Mouse (Mus musculus): ENCODE measurements at regions not wholly inside any gene's neighbourhood (a gene's known extent, or its start where the extent isn't known, plus 50 kb on each side); places are given as distances from the start of the nearest gene placed in this dataset.

DNA sequence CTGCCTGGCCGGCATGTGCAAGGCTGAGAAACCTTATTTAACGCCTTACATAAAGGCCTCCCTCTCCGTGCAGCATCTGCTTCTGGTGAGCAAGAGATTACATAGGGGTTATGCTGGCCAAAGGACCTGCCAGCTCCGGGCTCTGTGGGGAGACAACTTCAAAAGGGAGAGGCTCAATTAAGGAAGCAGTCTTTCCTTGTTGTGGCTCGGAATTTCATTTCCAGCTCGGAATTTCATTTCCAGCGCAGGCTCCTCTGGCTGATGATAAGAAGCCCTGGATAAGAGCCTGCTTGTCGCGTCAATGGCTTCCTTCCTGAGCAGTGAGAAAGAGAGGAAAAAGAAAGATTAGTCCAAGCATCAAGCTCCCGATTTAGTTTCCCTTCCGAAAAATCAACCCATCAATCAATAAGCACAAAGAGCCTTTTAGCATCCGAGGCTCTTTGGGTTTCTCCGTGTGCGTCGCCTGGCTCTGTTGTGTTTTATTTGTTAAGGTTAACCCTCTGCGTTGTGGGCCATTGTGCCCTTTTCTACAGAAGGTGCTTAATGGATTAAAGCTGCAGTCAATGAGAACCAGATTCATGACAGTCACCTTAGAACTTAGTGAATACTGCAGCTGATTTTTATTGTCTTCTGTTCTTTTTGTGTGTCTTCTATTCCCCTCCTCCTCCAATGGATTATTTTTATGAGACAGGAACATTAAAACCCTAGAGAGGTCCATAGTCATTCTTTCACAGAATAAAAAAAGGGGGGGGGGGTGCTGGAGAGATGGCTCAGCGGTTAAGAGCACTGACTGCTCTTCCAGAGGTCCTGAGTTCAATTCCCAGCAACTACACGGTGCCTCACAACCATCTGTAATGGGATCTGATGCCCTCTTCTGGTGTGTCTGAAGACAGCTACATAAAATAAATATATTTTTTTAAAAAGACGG is 218.3 kb downstream of the Myo1b start:
- POLR2A ChIA-PET: interaction anchor here in 2 of 4 experiments (0.6 to 1.5 kb wide), 3 partner anchors 11 to 97 kb away, joined by 3 to 11 read pairs (median 4); no protein-coding TSS in a partner anchor
- CTCF ChIA-PET: interaction anchor here in 2 of 4 experiments (0.7 to 1.3 kb wide), 3 partner anchors 53 to 301 kb away, joined by 3 to 5 read pairs (median 5); no protein-coding TSS in a partner anchor

DNA sequence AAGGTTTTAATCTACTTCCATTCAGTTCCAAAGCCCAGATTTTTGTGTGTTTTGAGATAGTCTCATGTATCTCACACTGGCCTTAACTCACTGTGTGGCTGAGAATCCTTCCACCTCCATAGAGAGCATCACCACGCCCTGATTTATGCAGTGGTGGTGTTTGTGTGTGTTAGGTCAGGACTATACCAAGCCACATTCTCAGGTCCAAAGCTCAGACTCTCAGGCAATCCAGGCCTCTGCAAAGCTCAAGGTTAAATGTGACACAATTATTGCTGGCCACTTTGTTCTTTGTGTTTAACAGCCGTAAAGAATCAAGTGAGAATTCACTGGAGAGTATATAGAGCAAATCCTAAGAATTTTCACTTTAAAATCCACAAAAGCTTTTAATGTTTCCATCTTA is 218.2 kb upstream of the Nabp1 start:
- ChIA-PET CTCF (no interaction called here), POLR2A (interaction anchor here in 3 of 4 experiments (0.5 to 1.5 kb wide), 5 partner anchors 51 to 357 kb away, joined by 3 to 6 read pairs (median 4); partner anchors contain the start of gene Myo1b (in 1 of the 3))

DNA sequence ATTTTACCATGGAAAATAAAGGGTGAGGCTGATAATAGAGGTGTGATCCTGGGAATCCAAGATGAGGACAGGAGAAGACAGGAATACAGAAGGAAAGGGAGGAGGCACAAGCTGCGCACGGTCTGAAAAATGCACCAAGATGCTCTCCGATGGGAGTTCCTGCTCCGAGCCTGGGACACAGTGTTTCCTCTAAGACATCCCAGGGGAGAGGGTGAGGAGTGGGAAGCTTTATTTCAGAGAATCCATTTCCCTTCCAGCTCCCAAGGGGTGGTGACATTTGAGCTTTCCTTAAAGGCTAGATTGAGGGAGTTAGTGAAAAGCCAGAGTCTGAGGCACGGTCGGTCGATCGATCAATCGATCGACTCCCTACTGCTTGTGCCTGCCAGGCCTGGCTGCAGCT is 212.7 kb upstream of the Nabp1 start:
- ChIA-PET POLR2A (interaction anchor here in 1 of 4 experiments (0.6 kb wide), 1 partner anchor 102 kb away, joined by 6 read pairs; no protein-coding TSS in a partner anchor), CTCF (no interaction called here)

DNA sequence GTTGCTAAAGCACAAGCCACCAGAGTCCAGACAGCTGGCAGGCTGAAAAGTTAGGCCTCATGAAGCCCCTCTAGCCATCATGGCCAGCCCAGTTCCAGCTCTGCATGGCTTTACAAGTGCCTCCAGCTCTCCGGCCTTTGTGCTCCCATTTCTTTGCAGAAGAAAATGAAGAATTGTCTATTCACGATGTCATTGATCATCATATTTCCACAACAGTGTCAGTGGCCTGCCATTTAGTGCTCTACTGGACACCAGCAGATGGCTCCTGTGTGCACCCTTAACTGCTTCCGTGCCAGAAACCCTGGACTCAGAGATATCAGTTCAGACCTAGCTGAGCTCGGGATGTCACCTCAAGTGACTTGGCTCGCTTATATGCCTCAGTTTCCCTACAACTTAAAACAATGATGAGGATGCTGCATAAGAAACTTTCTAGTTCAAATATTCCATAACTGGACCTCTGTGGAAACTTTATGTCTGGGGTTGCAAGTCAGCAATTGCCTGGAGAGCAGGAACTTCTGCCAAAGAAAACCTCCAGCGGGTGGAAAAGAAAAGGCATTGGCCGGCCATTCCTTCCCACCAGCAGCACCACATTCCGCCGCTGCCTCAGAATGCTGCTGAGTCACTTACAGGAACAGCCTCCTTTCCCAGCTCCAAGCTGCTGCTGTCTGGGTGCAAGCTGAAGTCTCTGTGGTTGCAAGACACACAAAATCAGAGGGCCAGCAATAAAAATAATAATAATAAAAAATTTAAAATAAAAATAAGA is 211.4 kb upstream of the Nabp1 start:
- POLR2A ChIA-PET: interaction anchor here in 2 of 4 experiments (0.6 to 0.9 kb wide), 2 partner anchors 16 to 180 kb away, joined by 3 to 4 read pairs; no protein-coding TSS in a partner anchor
- CTCF ChIA-PET: interaction anchor here in 2 of 4 experiments (0.5 to 0.7 kb wide), 2 partner anchors 9 to 51 kb away, joined by 3 read pairs; no protein-coding TSS in a partner anchor

DNA sequence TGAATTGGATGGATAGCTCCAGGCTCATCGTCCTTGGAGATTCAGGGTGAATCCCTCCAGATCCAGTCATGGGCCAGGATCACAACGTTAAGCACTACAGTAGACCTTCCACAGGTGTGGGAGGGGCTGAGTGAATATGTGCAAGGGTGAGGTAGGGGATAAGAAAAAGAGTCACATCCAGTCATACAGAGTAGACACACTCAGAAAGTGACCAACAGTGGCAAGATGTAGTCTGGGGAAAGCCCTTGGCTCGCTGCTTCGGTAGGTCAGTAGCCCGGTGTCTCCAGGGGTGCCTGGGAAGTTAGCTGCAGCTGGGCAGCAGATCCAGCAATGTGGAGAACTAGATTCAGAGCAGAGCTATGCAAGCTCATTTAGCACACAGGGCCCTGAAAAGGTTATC is 210.7 kb upstream of the Nabp1 start:
- ChIA-PET CTCF (interaction anchor here in 1 of 4 experiments (0.7 kb wide), 1 partner anchor 8 kb away, joined by 3 read pairs; no protein-coding TSS in a partner anchor), POLR2A (interaction anchor here in 2 of 4 experiments (0.6 to 0.9 kb wide), 2 partner anchors 17 to 180 kb away, joined by 3 to 4 read pairs; no protein-coding TSS in a partner anchor)

DNA sequence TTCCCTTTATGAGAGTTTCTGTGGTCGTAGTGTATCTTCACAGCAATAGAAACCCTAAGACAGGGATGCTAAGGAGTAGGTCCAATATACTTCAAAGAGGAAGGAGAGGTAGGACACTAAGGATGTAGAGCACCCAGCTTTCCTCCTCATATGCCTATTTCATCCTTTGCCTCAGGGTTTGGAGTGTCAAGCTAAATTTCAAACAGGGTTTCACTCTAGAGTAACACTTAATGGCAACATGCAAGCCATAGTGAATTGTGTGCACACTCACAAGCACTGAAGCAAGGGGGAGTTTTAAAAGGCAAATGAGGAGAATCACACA is 210.0 kb upstream of the Nabp1 start:
- ChIA-PET CTCF (no interaction called here), POLR2A (interaction anchor here in 3 of 4 experiments (0.6 to 1.6 kb wide), 4 partner anchors 10 to 230 kb away, joined by 3 to 5 read pairs (median 4); no protein-coding TSS in a partner anchor)

DNA sequence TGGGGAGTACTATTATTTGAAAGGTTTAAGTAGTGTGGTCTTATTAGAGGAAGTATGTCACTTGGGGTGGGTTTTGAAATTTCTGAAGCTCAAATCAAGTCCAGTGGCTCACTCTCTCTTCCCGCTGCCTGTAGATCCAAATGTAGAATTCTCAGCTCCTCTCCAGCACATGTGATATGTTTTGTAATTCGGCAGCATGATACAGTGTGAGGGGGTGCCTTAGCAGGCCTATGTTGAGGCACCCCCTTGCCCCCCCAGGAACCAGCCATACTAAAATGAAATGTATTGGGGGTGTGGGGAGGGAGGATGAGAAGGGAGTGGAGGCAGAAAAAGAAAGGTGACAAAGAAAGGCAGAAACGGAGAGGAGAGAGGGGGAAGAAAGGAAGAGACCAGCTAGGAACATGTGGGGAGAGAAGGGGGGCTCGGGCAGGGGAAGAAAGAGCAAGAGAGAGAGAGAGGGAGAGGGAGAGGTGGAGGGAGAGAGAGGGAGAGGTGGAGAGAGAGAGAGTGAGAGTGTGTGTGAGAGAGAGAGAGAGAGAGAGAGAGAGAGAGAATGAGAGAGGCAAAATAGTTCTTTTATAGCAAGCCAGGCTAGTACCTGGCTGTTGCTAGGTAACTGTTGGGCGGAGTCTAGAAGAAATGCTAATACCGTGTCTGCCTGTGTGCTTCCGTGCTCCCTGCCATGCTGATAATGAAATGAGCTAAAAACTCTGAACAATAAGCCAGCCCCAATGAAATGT is 209.4 kb upstream of the Nabp1 start:
- CTCF ChIA-PET: no interaction called here
- POLR2A ChIA-PET: interaction anchor here in 3 of 4 experiments (0.6 to 1.6 kb wide), 4 partner anchors 9 to 231 kb away, joined by 3 to 5 read pairs (median 4); no protein-coding TSS in a partner anchor

DNA sequence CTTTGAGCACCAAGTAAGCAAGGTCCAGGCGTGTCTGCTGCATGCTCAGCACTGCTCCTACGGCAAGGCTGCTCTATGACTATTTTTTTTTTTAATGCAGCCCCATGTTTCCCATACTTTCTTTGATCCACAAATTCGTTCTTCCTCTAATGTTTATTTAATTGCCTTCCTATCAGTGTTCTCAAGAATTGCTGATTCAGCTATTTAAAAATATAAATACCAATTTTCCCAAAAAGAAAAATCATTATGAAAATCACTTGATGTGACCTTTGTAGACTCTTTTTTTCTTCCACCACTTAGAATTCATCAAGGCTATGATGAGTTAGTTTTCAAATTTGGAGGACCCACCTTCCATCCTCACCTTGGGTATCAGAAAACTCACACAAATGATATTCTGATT is 208.5 kb upstream of the Nabp1 start:
- ChIA-PET CTCF (no interaction called here), POLR2A (interaction anchor here in 2 of 4 experiments (0.6 to 1.6 kb wide), 3 partner anchors 8 to 432 kb away, joined by 3 to 11 read pairs (median 5); partner anchors contain the start of gene Stat1 (in 1 of the 2))

DNA sequence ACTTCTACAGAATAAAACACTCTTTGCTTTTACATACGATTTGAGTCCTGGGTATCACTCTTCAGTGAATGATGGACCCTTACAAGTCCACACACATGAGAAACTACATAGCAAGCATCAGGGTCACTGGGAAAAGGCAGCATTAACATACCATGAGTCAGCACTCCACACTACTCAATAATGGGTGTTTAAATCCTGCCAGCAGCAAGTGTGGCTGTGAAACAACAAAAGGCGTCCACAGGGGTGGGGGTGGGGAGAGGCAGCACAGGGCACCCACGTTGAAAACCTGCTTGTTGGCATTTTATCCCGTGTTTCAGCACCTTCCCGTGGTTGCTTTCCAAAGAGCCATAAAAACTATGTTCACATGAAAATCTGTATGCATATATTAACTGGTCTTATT is 204.0 kb upstream of the Nabp1 start:
- CTCF ChIA-PET: no interaction called here
- POLR2A ChIA-PET: no interaction called here

DNA sequence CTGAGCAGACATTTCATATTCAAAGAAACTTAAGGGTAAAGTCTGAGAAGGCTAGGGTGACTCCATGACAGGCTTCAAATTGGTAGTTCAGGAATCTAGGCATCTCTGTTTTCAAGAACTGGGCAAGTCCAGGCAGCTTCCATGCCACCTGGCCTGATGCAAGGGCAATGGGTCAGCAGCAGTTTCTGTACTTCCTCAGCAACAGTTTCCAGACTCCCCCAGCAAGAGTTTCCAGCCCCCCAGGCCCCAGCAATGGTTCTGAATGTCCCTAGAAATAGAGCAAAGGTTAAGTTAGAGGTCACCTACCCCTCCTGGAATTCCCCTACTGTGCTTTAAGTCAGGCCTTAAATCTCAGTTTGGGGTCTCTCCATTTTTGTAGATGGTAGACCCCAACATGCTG is 203.6 kb upstream of the Nabp1 start:
- ChIA-PET CTCF (no interaction called here), POLR2A (no interaction called here)

DNA sequence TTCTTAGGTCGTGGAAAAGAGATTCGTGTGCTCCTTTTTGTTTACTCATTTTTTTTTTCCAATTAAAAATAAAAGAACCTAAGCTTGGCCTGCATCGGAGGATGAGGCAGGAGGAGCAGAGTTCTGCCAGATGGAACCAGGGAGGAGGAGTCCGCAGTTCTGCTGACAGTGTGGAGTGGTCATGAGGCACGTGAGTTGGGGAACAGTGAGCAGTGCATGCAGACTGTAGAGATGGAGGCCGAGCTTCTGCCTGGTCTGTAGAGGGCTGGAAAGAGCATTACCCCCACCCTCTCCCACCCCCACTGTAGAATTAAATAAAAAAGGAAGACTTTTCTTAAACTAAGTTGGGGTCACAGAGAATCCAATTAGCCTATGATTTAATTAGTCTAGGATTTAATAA is 202.5 kb upstream of the Nabp1 start:
- ChIA-PET CTCF (interaction anchor here in 1 of 4 experiments (0.5 kb wide), 1 partner anchor 8 kb away, joined by 3 read pairs; no protein-coding TSS in a partner anchor), POLR2A (interaction anchor here in 1 of 4 experiments (0.7 kb wide), 1 partner anchor 202 kb away, joined by 3 read pairs; no protein-coding TSS in a partner anchor)

DNA sequence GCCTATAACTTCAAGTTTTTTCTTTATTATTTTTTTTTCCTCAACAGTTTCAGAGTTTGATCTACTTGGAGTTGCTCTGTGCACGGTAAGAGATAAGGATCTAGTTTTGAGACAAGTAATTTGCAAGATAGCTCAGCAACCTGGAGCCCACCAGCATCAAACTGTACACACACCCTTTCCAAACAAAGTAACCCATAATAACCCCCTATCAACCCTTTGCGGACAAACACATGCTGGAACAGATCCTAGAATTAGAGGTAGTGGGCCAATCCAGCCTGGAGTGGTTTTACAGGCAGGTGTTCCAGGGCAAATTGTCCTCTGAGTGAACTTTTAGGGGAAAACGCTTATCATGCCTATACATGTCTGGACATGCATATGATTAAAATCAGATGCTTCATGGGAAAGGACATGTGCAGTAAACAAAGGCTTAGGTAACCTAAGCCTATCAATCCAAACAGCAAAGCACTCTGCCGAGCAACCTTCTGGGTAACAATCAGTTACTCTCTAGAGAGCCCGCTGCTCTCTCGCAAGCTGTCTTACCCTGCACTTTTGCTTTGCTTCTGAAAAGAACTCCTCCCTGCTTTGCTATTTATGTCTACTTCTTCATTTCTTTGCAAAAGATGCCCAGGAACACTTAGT is 200.2 kb upstream of the Nabp1 start:
- POLR2A ChIA-PET: interaction anchor here in 2 of 4 experiments (0.6 to 1.9 kb wide), 5 partner anchors 9 to 200 kb away, joined by 3 to 5 read pairs (median 3); partner anchors contain the start of gene Nabp1 (in 1 of the 2)
- CTCF ChIA-PET: interaction anchor here in 2 of 4 experiments (0.7 to 1.0 kb wide), 2 partner anchors 10 to 34 kb away, joined by 3 read pairs; no protein-coding TSS in a partner anchor

DNA sequence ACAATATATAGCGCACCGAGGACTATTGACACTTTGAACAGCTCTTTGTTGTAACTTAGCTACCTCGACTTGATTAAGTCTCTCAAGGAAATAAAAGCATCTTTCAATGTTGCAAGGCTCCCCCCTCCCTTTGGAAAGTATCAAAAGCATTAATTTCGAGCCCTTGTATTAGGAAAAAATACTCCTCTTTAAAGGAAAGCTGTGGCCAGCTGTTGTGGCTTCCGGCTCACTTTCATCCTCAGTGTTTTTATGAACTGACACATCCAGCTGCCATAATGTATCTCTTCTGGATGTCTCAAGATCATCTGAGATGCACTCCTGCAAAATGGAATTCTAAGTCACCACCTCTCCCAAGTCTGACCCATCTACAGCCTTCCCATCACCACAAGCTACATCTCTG is 199.6 kb upstream of the Nabp1 start:
- CTCF ChIA-PET: interaction anchor here in 2 of 4 experiments (0.7 to 1.0 kb wide), 2 partner anchors 9 to 33 kb away, joined by 3 read pairs; no protein-coding TSS in a partner anchor
- POLR2A ChIA-PET: interaction anchor here in 2 of 4 experiments (0.7 to 1.9 kb wide), 4 partner anchors 10 to 199 kb away, joined by 3 to 5 read pairs (median 4); partner anchors contain the start of gene Nabp1 (in 1 of the 2)

DNA sequence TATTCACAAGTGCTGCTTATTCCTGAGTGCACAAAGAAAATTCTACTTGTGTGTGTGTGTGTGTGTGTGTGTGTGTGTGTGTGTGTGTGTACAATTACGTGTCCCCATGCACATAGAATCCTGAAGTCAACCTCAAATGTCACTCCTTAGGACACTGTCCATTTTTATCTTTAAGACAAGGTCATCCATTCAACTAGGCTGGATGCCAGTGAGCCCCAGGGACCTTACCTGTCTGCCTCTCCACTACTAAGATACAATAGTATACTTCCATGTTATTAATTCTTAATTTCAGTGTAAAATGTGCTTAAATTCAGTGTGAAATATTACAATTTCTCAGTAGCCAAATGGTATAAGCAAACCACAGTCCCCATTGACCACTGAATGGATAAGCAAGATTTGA is 193.5 kb upstream of the Nabp1 start:
- POLR2A ChIA-PET: no interaction called here
- CTCF ChIA-PET: interaction anchor here in 1 of 4 experiments (0.7 kb wide), 1 partner anchor 64 kb away, joined by 5 read pairs; no protein-coding TSS in a partner anchor

DNA sequence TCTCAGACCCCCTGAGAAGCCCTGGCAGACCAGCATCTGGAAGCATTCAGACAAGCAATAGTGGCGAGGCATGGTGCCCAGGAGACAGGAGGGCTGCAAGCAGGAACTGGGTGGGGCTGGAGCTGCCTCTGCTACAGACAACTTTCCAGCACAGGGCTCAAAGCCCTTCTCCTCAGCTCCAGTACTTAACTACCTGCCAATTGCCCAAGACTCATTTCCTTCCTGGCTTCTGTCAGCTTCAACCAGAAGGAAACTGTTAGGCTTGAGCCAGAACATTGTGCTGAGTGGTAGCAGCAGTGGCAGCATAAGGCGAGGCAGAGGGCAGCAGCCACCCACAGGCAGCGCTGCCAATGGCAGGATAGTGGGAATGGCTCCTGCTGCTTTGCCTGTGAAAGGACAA is 193.1 kb upstream of the Nabp1 start:
- ChIA-PET POLR2A (no interaction called here), CTCF (interaction anchor here in 1 of 4 experiments (0.7 kb wide), 1 partner anchor 64 kb away, joined by 5 read pairs; no protein-coding TSS in a partner anchor)

DNA sequence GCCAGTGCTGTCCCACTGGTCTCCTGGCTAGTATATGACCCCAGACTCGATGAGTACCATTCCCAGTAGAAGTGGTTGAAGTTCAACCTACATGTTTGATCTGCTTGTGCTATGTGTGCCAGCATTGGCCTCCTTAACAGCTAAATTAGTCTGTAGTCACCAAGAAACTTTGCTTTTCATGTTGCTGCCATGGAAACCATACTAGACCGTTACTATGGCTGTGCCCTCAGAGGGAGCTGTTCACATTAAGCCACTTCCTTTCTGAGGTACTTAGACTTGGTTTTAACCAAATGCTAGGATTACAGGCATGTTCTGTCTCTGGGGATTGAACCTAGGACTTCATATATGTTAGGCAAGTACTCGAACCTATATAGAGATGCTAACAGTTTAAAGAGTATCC is 191.8 kb upstream of the Nabp1 start:
- ChIA-PET POLR2A (no interaction called here), CTCF (no interaction called here)

DNA sequence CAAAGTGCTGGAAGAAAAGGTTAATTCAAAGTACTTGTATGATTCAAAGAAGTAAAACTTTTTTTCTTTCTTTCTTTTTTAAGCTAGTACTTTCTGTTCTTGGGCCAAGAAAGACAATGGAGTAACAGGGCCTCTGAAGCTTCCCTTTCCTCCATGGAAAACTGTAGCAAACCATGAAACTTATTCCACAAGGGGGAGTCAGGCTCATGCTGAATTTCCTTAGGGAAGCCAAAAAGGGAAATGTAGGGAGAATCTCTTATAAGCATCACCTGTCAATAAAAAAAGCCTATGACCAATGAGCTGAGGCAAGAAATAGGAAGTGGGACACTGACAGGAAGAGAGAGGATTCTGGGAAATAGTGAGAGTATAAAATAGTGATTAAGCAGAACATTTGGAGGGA is 190.7 kb upstream of the Nabp1 start:
- ChIA-PET POLR2A (no interaction called here), CTCF (interaction anchor here in 2 of 4 experiments (0.6 to 0.8 kb wide), 6 partner anchors 9 to 330 kb away, joined by 3 to 6 read pairs (median 3); no protein-coding TSS in a partner anchor)

DNA sequence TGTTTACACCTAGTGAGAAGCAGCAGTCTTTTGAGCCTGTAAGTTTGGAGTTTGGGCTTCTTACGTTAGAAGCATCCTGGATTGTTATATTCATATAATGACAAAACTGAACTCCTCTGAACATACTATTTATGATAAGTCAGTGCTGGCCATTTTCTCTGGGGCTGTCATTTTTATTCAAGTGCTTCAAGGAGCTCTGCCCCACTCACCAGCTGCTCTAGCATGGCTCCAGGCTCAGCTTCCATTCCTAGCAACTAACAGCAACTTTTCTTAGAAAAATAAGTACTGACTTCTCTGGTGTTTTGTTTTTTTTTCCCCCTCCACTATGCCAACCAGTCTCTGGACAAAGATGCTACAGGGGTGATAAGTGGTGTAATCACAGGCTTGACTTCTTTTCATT is 182.3 kb upstream of the Nabp1 start:
- CTCF ChIA-PET: interaction anchor here in 1 of 4 experiments (0.6 kb wide), 2 partner anchors 66 to 140 kb away, joined by 3 to 6 read pairs; no protein-coding TSS in a partner anchor
- POLR2A ChIA-PET: no interaction called here

All from embryonic stem cell, embryonic (primary cell).